Mouse (Mus musculus) spleen, adult 2 months (tissue): Measurements from ENCODE around the gene Rere.

Source experiments
- CTCF ChIP-seq: fragments of 200-500 bp; IDR thresholded peaks from 2 replicates; pipeline ENCODE4 v1.5.1; 2011; ENCODE audit warnings: mild to moderate bottlenecking, inconsistent platforms; ENCODE audit not compliant: insufficient read depth, insufficient read length, insufficient replicate concordance; ENCODE audit errors: extremely low read depth
- POLR2A ChIP-seq: fragments of 200-500 bp; IDR thresholded peaks from 2 replicates; pipeline ENCODE4 v1.6.1; 2011; ENCODE audit warnings: low read depth, low read length, inconsistent platforms

- TF ChIP-seq CTCF, result no peak
- no peak for TF ChIP-seq POLR2A
Measured at GRCm38 (mm10) chr4:150406320-150406719, 124.9 kb downstream of the Rere start.
